18 mouse cellular contexts compared by ENCODE assay signal in genomic region chrX:43317801-43318520, GRCm38 (mm10).
DNase-seq lines count a peak whose midpoint lies in the region; ATAC-seq and TF ChIP-seq lines count a peak whose summit lies in the region.
"Had no signal": no experiment of that assay in that cellular context is flagged by ENCODE, and none has a peak within 500 bp of the region (broad histone marks: within the 10 kb centered on the region; RNA-seq: fewer than 3 reads in every experiment).

No protein-coding gene starts in this region.

- TF ChIP-seq POLR2A in brain, embryonic 14.5 days (IDR thresholded peaks at IDR 0.05; ENCODE audit: borderline replicate concordance, extremely low read depth, insufficient read depth, insufficient read length, poor library complexity, severe bottlenecking), result no peak
- TF ChIP-seq POLR2A in cerebellum, adult 2 months (IDR thresholded peaks at IDR 0.05; ENCODE audit: borderline replicate concordance, insufficient read depth, low read length), result no peak

- no peak overlapping the region for H3K4me3 ChIP-seq in cerebellum, adult 2 months (replicated peaks; ENCODE audit: insufficient read depth, low read depth, low read length)
- H3K4me3 ChIP-seq: erythroblast, embryonic 14.5 days; limb, embryonic 15.5 days; neural tube, embryonic 13.5 days had no signal

- H3K27me3 ChIP-seq in cerebellum, adult 2 months (ENCODE audit: control insufficient read depth, insufficient read depth, low read length), result no peaks in the 10 kb centered on the region
- H3K27me3 ChIP-seq: limb, embryonic 15.5 days; neural tube, embryonic 13.5 days had no signal

- WGBS in cerebellum, adult 2 months, result 13% methylated on average over 3 of the region's 3 CpGs

- TF ChIP-seq CTCF in brain, embryonic 14.5 days (IDR thresholded peaks at IDR 0.05; ENCODE audit: borderline replicate concordance, extremely low read depth, insufficient read depth, insufficient read length), result no peak
- no peak for TF ChIP-seq CTCF in cerebellum, adult 2 months (IDR thresholded peaks at IDR 0.05; ENCODE audit: borderline replicate concordance, insufficient read depth, low read depth, low read length)

- DNase-seq in frontal cortex, postnatal 14 days (ENCODE audit: low spot score in 2 of 2), result no peak
- DNase-seq in brain, embryonic 14.5 days (ENCODE audit: low read depth), result peak; percentile 41
- DNase-seq in cerebellum, adult 2 months, result peak; percentile 37 to 83
- DNase-seq in retina, embryonic 14.5 days (ENCODE audit: low spot score), result peak; percentile 7
- no peak for DNase-seq in liver
- DNase-seq: adrenal gland, postnatal 36 days; heart, postnatal 14 days; kidney, adult 11 months; kidney, postnatal 10 days; liver, postnatal 0 days; thymus, postnatal 4 days had no signal

- peak overlapping the region; percentile 78; the same call in 1 of the 2 replicates for H3K27ac ChIP-seq in cerebellum, adult 2 months (ENCODE audit: insufficient read depth, low read length)
- H3K27ac ChIP-seq: limb, embryonic 15.5 days; neural tube, embryonic 13.5 days had no signal

- H3K4me1 ChIP-seq in cerebellum, adult 2 months (ENCODE audit: control insufficient read depth, insufficient read depth, low read length), result peaks cover 2% of the 10 kb centered on the region; the same call in 1 of the 2 replicates
- H3K4me1 ChIP-seq: limb, embryonic 15.5 days; neural tube, embryonic 13.5 days had no signal

- ATAC-seq in frontal cortex, adult (ENCODE audit: low TSS enrichment), result peak; percentile 52
- ATAC-seq in activated CD4-positive, CD25-positive, alpha-beta regulatory T cell, adult 4 months, result no peak
- ATAC-seq: hindbrain, embryonic 16.5 days; liver, postnatal 0 days; Patski had no signal

Comparison
In these comparisons a context has a peak if more than half of its experiments do, and no peak if none do; other contexts are left out.
1. DNase-seq: peak in brain, embryonic 14.5 days (single experiment), cerebellum, adult 2 months (2 of 2) and retina, embryonic 14.5 days (single experiment); none in frontal cortex, postnatal 14 days (0 of 2) and liver (single experiment).